Comparison of ENCODE assay signal across 8 mouse cellular contexts in genomic region chr5:114596604-114597003, GRCm38 (mm10). TPM values are rescaled to one million over a fixed set of nuclear protein-coding genes. Genes with fewer than 3 reads are reported as not detected.
DNase-seq lines count a peak whose midpoint lies in the region; ATAC-seq and TF ChIP-seq lines count a peak whose summit lies in the region.

No protein-coding gene starts in this region.

- TF ChIP-seq CTCF in forebrain, postnatal 0 days (IDR thresholded peaks at IDR 0.05; ENCODE audit: low read depth): no peak

- 42% methylated on average over 10 of the region's 10 CpGs for WGBS in forebrain, postnatal 0 days
- WGBS in forebrain, embryonic 15.5 days: 42% methylated on average over 10 of the region's 10 CpGs
- WGBS in kidney, embryonic 14.5 days: 24% methylated on average over 10 of the region's 10 CpGs

- H3K27ac ChIP-seq in forebrain, postnatal 0 days (ENCODE audit: low read depth, low read length): no peak overlapping the region
- no peak overlapping the region for H3K27ac ChIP-seq in forebrain, embryonic 15.5 days (replicated peaks)
- H3K27ac ChIP-seq in kidney, embryonic 14.5 days (ENCODE audit: low read depth, low read length): peak overlapping the region; percentile 67; the same call in 1 of the 2 replicates

- H3K4me2 ChIP-seq in forebrain, postnatal 0 days (ENCODE audit: low read depth): no peak overlapping the region
- H3K4me2 ChIP-seq in forebrain, embryonic 15.5 days (replicated peaks): no peak overlapping the region
- peak overlapping the region; percentile 8; the same call in 1 of the 2 replicates for H3K4me2 ChIP-seq in kidney, embryonic 14.5 days (replicated peaks; ENCODE audit: low read depth, low read length)

- DNase-seq in forebrain, postnatal 0 days: no peak
- DNase-seq in embryo, embryonic 11 days: peak; percentile 64
- DNase-seq in mesoderm, embryonic 11.5 days (ENCODE audit: low read depth, low spot score): peak; percentile 60
- DNase-seq in cerebellum, postnatal 4 days (ENCODE audit: low spot score in 2 of 2): no peak
- DNase-seq in cerebellum, adult 18-20 months: no peak
- no peak for DNase-seq in right cerebral cortex, postnatal 36 days (ENCODE audit: low spot score in 2 of 2)

- peaks cover 5% of the 10 kb centered on the region; the same call in 1 of the 2 replicates for H3K27me3 ChIP-seq in forebrain, postnatal 0 days (ENCODE audit: insufficient read depth, low read length)
- peaks cover 8% of the 10 kb centered on the region; the same call in 1 of the 2 replicates for H3K27me3 ChIP-seq in forebrain, embryonic 15.5 days
- H3K27me3 ChIP-seq in kidney, embryonic 14.5 days (ENCODE audit: control insufficient read depth, insufficient read depth, low read length): no peaks in the 10 kb centered on the region

- 0 out of 2 replicates have a peak, but pooled peaks have one; percentile 16 for ATAC-seq in forebrain, postnatal 0 days
- ATAC-seq in forebrain, embryonic 15.5 days (replicated peaks): no peak
- no peak for ATAC-seq in kidney, embryonic 14.5 days (ENCODE audit: low FRiP score, low TSS enrichment)

- no peaks in the 10 kb centered on the region for H3K9me3 ChIP-seq in forebrain, postnatal 0 days (ENCODE audit: low read length)
- H3K9me3 ChIP-seq in forebrain, embryonic 15.5 days: no peaks in the 10 kb centered on the region
- no peaks in the 10 kb centered on the region for H3K9me3 ChIP-seq in kidney, embryonic 14.5 days (ENCODE audit: control insufficient read depth, low read length)

- H3K9ac ChIP-seq in forebrain, postnatal 0 days: no peak overlapping the region
- no peak overlapping the region for H3K9ac ChIP-seq in forebrain, embryonic 15.5 days (replicated peaks)
- 0 out of 2 replicates have a peak overlapping the region, but pooled peaks have one; percentile 23 for H3K9ac ChIP-seq in kidney, embryonic 14.5 days (ENCODE audit: low read depth, low read length)

- H3K4me3 ChIP-seq in forebrain, postnatal 0 days (ENCODE audit: low read depth, low read length): no peak overlapping the region
- H3K4me3 ChIP-seq in forebrain, embryonic 15.5 days: no peak overlapping the region
- no peak overlapping the region for H3K4me3 ChIP-seq in kidney, embryonic 14.5 days (ENCODE audit: low read length)

- H3K4me1 ChIP-seq in forebrain, postnatal 0 days (ENCODE audit: insufficient read depth): peaks cover 8% of the 10 kb centered on the region
- peaks cover 42% of the 10 kb centered on the region for H3K4me1 ChIP-seq in forebrain, embryonic 15.5 days
- peaks cover 68% of the 10 kb centered on the region for H3K4me1 ChIP-seq in kidney, embryonic 14.5 days (ENCODE audit: control insufficient read depth, insufficient read depth, low read length)

- no peaks in the 10 kb centered on the region for H3K36me3 ChIP-seq in forebrain, postnatal 0 days (ENCODE audit: insufficient read depth)
- no peaks in the 10 kb centered on the region for H3K36me3 ChIP-seq in forebrain, embryonic 15.5 days
- no peaks in the 10 kb centered on the region for H3K36me3 ChIP-seq in kidney, embryonic 14.5 days (ENCODE audit: control insufficient read depth, insufficient read depth, low read length)

RNA-seq across cellular contexts. Expression of gene Fam222a, which starts 28.8 kb away (rescaled TPM):
- total RNA-seq in forebrain, postnatal 0 days (2014; rRNA removed): 6.2 and 8.2 TPM in 2 replicates
- 2.9 and 3.4 TPM in 2 replicates for polyA plus RNA-seq in forebrain, postnatal 0 days (2015; fragmentation: Nextera tagmentation; extraction: Ambion mirVana)
- 5.2 and 5.6 TPM in 2 replicates for polyA plus RNA-seq in forebrain, embryonic 15.5 days (2015; fragmentation: Nextera tagmentation; extraction: Ambion mirVana)
- polyA plus RNA-seq in kidney, embryonic 14.5 days (2014; fragmentation: Nextera tagmentation; extraction: Ambion mirVana): 5.6 and 5.8 TPM in 2 replicates

Comparison
In these comparisons a context has a peak if more than half of its experiments do, and no peak if none do; other contexts are left out.
1. DNase-seq: peak in embryo, embryonic 11 days (single experiment) and mesoderm, embryonic 11.5 days (single experiment); none in forebrain, postnatal 0 days (single experiment), cerebellum, postnatal 4 days (0 of 2), cerebellum, adult 18-20 months (0 of 2) and right cerebral cortex, postnatal 36 days (0 of 2).